Mouse (Mus musculus) midbrain, embryonic 10.5 days (tissue): ENCODE results near the gene Slirp. TPM values are rescaled to one million over a fixed set of nuclear protein-coding genes. Genes with fewer than 3 reads are reported as not detected.

Source experiments
- microRNA-seq: library from miRNA; unstranded; fragments of <30 nt; microRNA quantifications from one replicate; pipeline ENCODE4, GENCODE M21; 2017
- polyA plus RNA-seq: library from polyadenylated mRNA; unstranded; fragments of >200 nt; fragmentation: Nextera tagmentation; extraction: Ambion mirVana; gene quantifications from 2 replicates; pipeline ENCODE4 v1.2.1, GENCODE M21; 2016

The Slirp gene
- polyA plus RNA-seq, 1 experiment from 2014 or later: 318 TPM

Small RNA genes within 50 kb of the gene (microRNA-seq; reads per million reads assigned to microRNA genes)
- gene Mir3068: 18.9 reads per million, percentile 30 among the genes with 10 or more reads in this experiment

Other genes starting within 250 kb of the Slirp start
- 0.66 and 1.4 TPM in 2 replicates for gene Samd15, start 244.2 kb upstream of the Slirp start, polyA plus RNA-seq
- gene Tmed8, start 243.4 kb upstream of the Slirp start, polyA plus RNA-seq: 2.7 and 3.7 TPM in 2 replicates
- 0.82 and 0.83 TPM in 2 replicates for gene Noxred1, start 205.2 kb upstream of the Slirp start, polyA plus RNA-seq
- gene Vipas39, start 177.6 kb upstream of the Slirp start, polyA plus RNA-seq: 54.8 and 59.6 TPM in 2 replicates
- gene Ahsa1, start 177.4 kb upstream of the Slirp start, polyA plus RNA-seq: 243 and 272 TPM in 2 replicates
- 0.99 and 1.4 TPM in 2 replicates for gene Ism2, start 144.2 kb upstream of the Slirp start, polyA plus RNA-seq
- 50.9 and 57.6 TPM in 2 replicates for gene Sptlc2, start 55.5 kb upstream of the Slirp start, polyA plus RNA-seq
- gene Alkbh1, start 121 bp downstream of the Slirp start, polyA plus RNA-seq: 59.6 and 64.2 TPM in 2 replicates
- gene Snw1, start 28.4 kb downstream of the Slirp start, polyA plus RNA-seq: 159 and 161 TPM in 2 replicates
- not detected in 2 replicates for gene Gm5788, start 50.8 kb downstream of the Slirp start, polyA plus RNA-seq
- gene Gm8300, start 70.4 kb downstream of the Slirp start, polyA plus RNA-seq: not detected in 2 replicates
- gene Oog1, start 158.8 kb downstream of the Slirp start, polyA plus RNA-seq: not detected in 2 replicates
- not detected in 2 replicates for gene Gm4027, start 175.0 kb downstream of the Slirp start, polyA plus RNA-seq
- gene Gm16381, start 200.7 kb downstream of the Slirp start, polyA plus RNA-seq: not detected in 2 replicates